Mouse (Mus musculus): ENCODE results near the gene Soat2.
"Not testable (repeated sequence)": the region's sequence is repeated elsewhere in the genome, so short reads cannot be mapped to it uniquely, and the experiment has no call there.

Soat2 gene

DNA sequence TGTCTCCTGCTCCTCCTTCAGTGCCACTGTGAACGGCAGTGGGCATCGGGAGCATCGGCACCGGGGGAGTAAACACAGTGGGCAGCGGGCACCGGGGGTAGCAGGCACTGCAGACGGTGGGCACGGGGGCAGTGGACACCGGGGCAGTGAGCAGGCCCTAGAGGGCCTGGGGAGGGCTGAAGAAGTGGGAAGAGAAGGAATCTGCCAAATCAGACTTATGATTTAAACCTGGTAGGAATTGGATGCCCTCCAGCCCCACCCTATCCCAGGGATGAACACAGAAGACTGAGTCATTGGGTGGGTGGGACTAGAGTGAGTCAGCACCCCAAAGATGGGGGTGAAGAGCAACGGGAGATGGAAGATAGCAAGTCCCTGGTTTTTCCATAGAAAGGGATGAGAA is 5.0 kb upstream of the Soat2 start:
- in situ Hi-C loops (cut with MboI; ENCODE audit: unreplicated experiment in 2 of 2) = loop anchor here (5.0 to 10.0 kb wide), 2 partner anchors 153 to 161 kb away; no protein-coding TSS in a partner anchor

- in situ Hi-C loops (cut with MboI; ENCODE audit: unreplicated experiment in 2 of 2) = loop anchor here (5.0 to 10.0 kb wide), 2 partner anchors 154 to 161 kb away; no protein-coding TSS in a partner anchor
Measured at GRCm38 (mm10) chr15:102146089-102146488, 4.2 kb upstream of the Soat2 start.

DNA sequence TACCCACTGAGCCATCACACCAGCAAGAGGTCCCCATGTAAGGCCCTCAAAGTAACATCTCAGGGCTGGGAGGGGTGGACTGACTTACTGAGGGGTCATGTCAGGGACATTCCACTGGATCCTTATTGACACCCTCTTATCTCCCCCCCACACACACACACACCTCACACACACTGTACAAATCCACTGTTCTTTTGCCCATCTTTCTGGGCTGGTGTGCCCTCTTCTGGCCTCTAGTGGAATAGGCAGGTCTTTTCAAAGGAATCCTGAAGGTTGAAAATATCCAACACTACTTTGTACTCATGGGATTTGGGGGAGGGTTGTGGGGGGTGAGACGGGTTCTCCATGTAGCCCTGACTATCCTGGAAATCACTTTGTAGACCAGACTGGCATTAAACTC is 3.4 kb upstream of the Soat2 start:
- in situ Hi-C loops (cut with MboI; ENCODE audit: unreplicated experiment in 2 of 2) = loop anchor here (5.0 to 10.0 kb wide), 2 partner anchors 155 to 162 kb away; no protein-coding TSS in a partner anchor

DNA sequence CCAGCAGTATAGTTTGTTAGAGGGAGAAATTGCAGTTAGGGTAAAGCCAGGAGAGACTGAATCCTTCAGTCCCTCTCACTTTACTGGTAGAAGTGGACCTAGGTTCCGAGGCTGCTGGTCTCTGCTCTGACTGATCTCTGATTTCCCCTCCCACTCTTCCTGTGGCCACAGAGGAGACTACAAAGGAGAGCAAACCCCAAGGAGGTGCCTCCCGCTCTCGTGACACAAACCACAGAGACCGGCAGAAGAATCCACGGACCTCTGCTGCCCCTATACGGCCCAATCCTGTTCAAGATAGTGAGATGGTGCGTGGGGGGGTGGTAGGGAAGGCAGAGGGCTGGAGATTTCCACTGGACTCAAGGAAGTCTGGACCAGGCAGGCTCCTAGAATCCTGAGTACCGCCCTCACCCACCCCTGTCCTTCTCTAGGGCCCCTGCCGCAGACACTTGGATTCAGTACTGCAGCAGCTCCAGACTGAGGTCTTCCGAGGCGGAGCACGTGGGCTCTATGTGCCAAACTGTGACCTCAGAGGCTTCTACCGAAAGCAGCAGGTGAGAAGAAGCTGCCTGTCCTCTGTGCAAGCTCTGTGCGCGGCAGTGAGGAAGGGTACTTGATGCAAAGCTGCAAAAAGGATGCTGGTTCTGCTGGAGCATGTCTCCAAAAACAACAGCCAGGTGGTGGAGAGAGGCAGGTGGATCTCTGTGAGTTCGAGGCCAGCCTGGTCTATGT is 2.5 kb upstream of the Soat2 start:
- in situ Hi-C loops (cut with MboI; ENCODE audit: unreplicated experiment in 2 of 2) = loop anchor here (5.0 to 10.0 kb wide), 2 partner anchors 156 to 163 kb away; no protein-coding TSS in a partner anchor

DNA sequence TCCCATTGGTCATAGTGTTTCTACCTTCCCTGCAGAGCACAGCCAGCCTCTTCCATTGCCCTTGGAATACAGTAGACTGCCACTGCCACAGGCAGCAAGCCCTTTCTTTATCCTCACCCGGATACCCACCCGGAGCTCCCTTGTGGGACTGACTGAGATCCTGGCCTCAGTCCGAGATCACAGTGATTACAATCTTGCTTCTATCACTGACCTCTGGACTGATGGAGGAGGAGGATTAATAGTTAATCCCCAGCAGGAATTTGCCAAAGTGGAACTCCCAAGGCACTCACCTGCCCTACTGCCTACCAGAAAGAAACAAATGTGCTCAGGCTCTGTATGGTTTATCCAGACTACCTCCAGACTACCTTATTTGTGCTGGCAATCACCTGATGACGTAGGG is 765 bp upstream of the Soat2 start:
- in situ Hi-C loops (cut with MboI; ENCODE audit: unreplicated experiment in 2 of 2) = loop anchor here (5.0 to 10.0 kb wide), 2 partner anchors 157 to 165 kb away; no protein-coding TSS in a partner anchor

DNA sequence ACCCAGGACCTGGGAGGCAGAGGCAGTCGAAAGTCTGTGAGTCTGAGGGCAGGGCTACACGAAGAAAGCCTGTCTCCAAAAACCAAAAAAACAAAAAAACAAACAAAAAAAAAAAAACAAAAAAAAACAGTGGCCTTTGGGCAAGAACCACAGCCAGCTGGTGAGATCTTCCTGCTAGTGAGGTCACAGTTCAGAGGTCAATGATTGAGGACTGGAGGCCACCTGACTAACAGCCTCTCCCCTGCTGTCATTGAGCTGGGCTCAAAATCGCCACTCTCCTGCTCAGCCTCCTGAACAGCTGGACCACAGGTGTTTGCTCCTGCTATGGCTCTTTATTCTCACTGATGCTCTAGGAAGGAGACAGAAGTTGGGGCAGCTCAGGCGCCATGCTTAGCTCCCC is 2.3 kb downstream of the Soat2 start:
- in situ Hi-C loops (cut with MboI; ENCODE audit: unreplicated experiment in 2 of 2) = no loop called here

- in situ Hi-C loops (cut with MboI; ENCODE audit: unreplicated experiment in 2 of 2) = not testable (repeated sequence)
Measured at GRCm38 (mm10) chr15:102155006-102155405, 4.7 kb downstream of the Soat2 start.

GRCm38 (mm10) chr15:102156836-102157235 is 6.5 kb downstream of the Soat2 start:
- in situ Hi-C loops (cut with MboI; ENCODE audit: unreplicated experiment in 2 of 2) = no loop called here

DNA sequence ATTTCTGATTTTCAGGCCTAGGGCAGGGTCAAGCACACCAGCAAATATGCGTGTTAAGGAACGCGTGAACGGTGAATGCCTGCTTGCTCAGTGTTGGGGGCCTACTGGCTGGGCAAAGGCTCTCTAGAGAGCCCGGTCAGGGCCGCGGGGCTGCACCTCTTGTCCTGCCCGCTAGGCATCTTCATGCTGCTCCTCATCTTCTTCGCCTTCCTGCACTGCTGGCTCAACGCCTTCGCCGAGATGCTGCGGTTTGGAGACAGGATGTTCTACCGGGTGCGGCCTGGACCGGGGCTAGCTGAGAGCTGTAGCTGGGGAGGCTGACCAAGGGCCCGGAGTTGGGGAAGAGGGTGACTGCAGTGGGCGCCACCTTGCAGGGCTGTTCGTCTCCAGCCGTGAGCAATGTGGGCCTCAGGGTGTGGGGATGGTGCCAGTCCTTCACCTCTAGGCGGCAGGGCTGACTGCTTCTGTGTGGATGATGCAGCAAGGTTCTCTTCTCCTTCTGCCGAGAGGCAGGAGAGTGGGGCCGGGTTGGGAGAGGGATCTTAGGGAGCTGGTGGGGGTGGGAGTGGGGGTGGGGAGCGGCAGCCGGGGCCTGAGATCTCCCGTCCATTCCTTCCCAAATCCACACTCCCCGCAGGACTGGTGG is 10.2 kb downstream of the Soat2 start:
- in situ Hi-C loops (cut with MboI; ENCODE audit: unreplicated experiment in 2 of 2) = no loop called here

DNA sequence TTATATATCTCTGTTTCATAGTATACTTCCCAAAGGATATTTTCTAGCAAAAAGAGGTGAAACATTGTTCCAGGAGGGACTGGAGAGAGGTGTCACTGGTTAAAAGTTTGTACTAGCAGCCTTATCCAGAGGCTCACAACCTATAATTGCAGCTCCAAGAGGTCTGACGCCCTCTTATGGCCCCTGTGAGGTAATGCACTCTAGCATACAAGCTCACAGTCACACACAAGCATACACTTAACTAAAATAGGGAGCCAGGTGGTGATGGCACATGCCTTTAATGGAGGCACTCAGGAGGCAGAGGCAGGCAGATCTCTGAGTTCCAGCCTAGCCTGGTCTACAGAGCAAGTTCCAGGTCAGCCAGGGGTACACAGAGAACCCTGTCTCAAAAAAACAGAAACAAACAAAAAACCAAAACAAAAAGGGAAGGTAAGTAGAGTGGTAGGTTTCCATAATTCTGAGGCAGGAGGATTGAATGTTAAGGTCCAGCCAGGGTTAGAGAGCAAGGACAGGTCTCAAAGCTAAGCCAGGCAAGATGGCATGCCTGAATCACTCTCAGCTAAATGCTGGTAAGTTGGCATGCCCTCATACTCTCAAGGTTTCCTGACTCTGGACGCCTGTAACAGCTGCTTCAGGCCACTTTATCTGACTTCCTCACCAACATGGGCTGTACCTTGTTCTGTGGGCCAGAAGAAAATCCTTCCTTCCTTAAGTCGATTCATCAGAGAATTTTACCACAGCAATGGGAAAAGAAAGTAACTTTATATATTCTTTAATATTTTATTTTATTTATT is 13.8 kb downstream of the Soat2 start:
- in situ Hi-C loops (cut with MboI; ENCODE audit: unreplicated experiment in 2 of 2) = no loop called here

GRCm38 (mm10) chr15:102165468-102166100 is 15.3 kb downstream of the Soat2 start:
- in situ Hi-C loops (cut with MboI; ENCODE audit: unreplicated experiment in 2 of 2) = no loop called here

DNA sequence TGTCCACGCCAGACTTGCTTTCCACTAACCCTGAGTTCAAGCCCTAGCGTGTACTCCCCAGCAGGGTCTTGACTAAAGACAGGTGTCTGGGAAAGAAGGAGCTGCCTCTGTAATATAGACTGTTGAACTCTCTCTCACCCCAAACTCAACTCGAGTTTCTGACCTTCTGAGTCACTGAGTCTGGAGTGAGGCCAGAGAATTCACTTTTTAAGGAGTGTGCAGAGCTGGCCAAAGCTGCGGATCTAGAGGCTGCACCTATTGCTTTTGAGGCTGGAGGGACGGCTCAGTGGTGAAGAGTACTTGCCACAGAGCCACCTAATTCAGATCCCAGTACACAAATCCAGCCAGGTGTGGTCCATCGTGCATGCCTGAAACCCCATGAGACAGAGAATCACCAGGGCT is 17.3 kb downstream of the Soat2 start:
- in situ Hi-C loops (cut with MboI; ENCODE audit: unreplicated experiment in 2 of 2) = no loop called here

DNA sequence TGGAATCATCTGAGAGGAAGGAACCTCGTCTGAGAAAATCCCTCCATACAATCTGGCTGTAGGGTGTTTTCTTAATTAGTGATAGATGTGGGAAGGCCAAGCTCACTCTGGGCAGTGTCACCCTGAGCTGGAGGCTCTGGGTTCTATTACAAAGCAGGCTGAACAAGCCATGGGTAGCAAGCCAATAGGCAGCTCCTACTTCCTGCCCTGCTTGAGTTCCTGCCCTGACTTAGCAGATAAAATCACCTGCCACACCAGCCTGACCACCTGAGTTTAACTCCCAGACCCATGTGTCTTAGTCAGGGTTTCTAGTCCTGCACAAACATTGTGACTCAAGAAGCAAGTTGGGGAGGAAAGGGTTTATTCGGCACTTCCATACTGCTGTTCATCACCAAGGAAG is 18.7 kb downstream of the Soat2 start:
- in situ Hi-C loops (cut with MboI; ENCODE audit: unreplicated experiment in 2 of 2) = no loop called here

- in situ Hi-C loops (cut with MboI; ENCODE audit: unreplicated experiment in 2 of 2) = no loop called here
Measured at GRCm38 (mm10) chr15:102173581-102173980, 23.3 kb downstream of the Soat2 start.

GRCm38 (mm10) chr15:102175736-102176319 is 25.5 kb downstream of the Soat2 start:
- in situ Hi-C loops (cut with MboI; ENCODE audit: unreplicated experiment in 2 of 2) = loop anchor here (5.0 kb wide), 1 partner anchor 46 kb away; no protein-coding TSS in a partner anchor

- in situ Hi-C loops (cut with MboI; ENCODE audit: unreplicated experiment in 2 of 2) = loop anchor here (5.0 kb wide), 1 partner anchor 46 kb away; no protein-coding TSS in a partner anchor
Measured at GRCm38 (mm10) chr15:102176571-102177316, 26.4 kb downstream of the Soat2 start.

DNA sequence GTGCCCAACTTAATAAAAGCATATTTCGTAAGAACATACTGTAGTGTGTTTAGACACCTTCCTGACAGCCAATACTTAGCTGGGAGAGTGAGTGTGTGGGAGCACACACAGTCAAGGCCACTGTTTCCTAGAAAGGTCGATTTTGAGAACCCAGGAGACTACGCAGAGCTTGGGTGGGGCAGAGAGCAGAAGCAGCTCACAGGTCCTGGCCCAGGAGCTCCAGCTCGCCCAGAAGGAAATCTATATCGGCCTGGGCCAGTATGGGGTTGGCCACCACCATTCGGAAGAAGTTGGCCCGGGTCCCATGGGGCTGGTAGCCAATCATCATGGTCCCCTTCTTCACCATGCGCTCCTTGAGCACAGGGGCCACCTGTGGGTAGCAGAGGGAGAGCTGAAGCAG is 27.1 kb downstream of the Soat2 start:
- in situ Hi-C loops (cut with MboI; ENCODE audit: unreplicated experiment in 2 of 2) = loop anchor here (5.0 kb wide), 1 partner anchor 45 kb away; no protein-coding TSS in a partner anchor

DNA sequence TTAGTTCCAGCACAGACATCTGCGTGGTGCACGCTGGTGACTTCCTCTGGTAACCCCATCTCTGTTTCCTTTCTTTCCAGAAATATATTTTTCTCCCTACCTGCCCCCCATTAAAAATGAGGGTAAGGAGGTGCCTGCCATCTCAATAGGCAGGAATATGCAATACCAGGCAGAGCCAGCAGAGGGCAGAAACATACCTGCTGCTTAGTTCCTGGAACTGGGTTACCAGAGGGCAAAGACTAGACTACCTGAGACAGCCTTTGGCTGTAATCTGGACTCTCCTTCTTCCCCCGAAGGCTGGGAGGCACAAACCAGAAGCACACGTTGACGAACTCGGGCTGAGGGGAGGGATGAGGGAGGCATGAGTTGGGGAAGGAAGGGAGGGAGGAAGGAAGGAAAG is 28.0 kb downstream of the Soat2 start:
- in situ Hi-C loops (cut with MboI; ENCODE audit: unreplicated experiment in 2 of 2) = loop anchor here (5.0 kb wide), 1 partner anchor 44 kb away; no protein-coding TSS in a partner anchor

DNA sequence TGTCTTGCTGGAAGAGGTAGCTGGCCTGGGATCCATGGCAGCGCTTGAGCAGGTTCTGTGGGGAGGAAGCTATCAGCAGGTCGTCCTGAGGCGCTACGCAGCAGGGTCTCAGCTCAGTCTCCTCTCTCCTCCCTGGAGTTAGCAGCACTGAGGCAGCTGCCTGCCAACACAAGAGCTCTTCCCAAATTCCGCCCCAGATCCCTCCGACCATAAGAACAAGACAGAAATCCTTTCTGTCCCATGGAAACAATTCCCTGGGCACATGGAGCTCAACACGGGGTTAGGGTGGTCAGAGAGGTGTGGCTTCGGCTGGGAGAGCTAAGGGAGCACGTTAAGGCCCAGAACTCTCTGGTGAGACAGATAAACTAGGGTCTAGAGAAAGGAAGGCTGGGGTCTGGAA is 28.8 kb downstream of the Soat2 start:
- in situ Hi-C loops (cut with MboI; ENCODE audit: unreplicated experiment in 2 of 2) = loop anchor here (5.0 kb wide), 1 partner anchor 43 kb away; no protein-coding TSS in a partner anchor
